Mouse (Mus musculus): ENCODE results near the gene Usp6nl.

GRCm38 (mm10) chr2:6284784-6285183 lies 37.7 kb upstream of the Usp6nl start:
- no peak for TF ChIP-seq CTCF (IDR thresholded peaks at IDR 0.05; ENCODE audit: low read depth)
- peak; percentile 57 for TF ChIP-seq EP300 (IDR thresholded peaks at IDR 0.05; ENCODE audit: low read depth)
